Comparison of ENCODE assay signal across 8 mouse cellular contexts in the genomic region with DNA sequence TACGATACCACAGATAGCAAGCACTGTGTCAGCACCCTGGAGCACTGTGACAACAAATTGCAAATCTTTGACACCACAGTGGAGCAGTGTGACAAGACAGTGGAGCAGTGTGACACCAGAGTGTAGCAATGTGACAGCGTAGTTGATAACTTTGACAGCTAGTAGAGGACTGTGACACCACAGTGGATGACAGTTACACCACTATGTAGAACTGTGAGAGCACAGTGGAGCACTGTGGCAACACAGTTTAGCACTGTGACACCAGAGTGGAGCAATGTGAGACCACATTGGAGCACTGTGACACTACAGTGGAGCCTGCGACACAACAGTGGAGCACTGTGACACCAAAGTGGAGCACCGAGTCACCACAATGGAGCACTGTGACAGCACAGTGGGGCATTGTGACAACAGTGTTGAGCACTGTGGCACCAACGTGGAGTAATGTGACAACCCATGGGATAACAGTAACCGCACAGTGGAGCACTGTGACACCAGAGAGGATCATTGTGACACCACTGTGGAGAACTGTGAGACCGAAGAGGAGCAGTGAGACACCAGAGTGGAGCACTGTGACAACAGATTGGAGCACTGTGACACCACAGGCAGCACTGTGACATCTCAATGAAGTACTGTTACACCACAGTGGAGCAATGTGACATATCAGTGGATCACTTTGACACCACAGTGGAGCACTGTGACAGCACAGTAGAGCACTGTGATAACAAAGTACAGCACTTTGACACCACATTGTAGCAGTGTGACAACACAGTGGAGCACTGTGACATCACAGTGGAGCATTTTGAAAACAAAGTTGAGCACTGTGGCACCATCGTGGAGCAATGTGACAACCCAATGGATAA.
DNase-seq lines count a peak whose midpoint lies in the region; ATAC-seq and TF ChIP-seq lines count a peak whose summit lies in the region.
"Had no signal": no experiment of that assay in that cellular context is flagged by ENCODE, and none has a peak within 500 bp of the region (broad histone marks: within the 10 kb centered on the region; RNA-seq: fewer than 3 reads in every experiment).

No protein-coding gene starts in this region.

- H3K36me3 ChIP-seq in thymus, adult 2 months (ENCODE audit: control insufficient read depth, insufficient read depth, low read length): no peaks in the 10 kb centered on the region
- H3K36me3 ChIP-seq in forebrain, embryonic 12.5 days (replicated peaks): no peaks in the 10 kb centered on the region
- H3K36me3 ChIP-seq in midbrain, embryonic 10.5 days: no peaks in the 10 kb centered on the region

- H3K4me1 ChIP-seq in thymus, adult 2 months (replicated peaks; ENCODE audit: control insufficient read depth, insufficient read depth, low read length): no peaks in the 10 kb centered on the region
- H3K4me1 ChIP-seq in forebrain, embryonic 12.5 days: no peaks in the 10 kb centered on the region
- H3K4me1 ChIP-seq in midbrain, embryonic 10.5 days: no peaks in the 10 kb centered on the region

- 56% methylated on average over 8 of the region's 8 CpGs for WGBS in thymus, adult 2 months
- WGBS in forebrain, embryonic 12.5 days: 54% methylated on average over 8 of the region's 8 CpGs
- 50% methylated on average over 8 of the region's 8 CpGs for WGBS in midbrain, embryonic 10.5 days

- no peak for TF ChIP-seq POLR2A in thymus, adult 2 months (IDR thresholded peaks at IDR 0.05; ENCODE audit: control insufficient read depth, extremely low read depth, insufficient read depth, low read length, poor library complexity)

- DNase-seq in thymus, postnatal 0 days (ENCODE audit: low spot score): peak; percentile 24
- DNase-seq in thymus, adult 2 months: no peak
- peak; percentile 27 for DNase-seq in induced T-regulatory cell, adult 2 months (ENCODE audit: low read depth)
- DNase-seq in midbrain, embryonic 10.5 days (ENCODE audit: low spot score): peak; percentile 36
- peak; percentile 20 for DNase-seq in thymus, postnatal 14 days
- no peak for DNase-seq in right cerebral cortex, postnatal 25 days

- TF ChIP-seq CTCF in thymus, adult 2 months (IDR thresholded peaks at IDR 0.05; ENCODE audit: borderline replicate concordance, control insufficient read depth, extremely low read depth, insufficient read depth, low read length, poor library complexity): no peak

- H3K27me3 ChIP-seq in thymus, adult 2 months (ENCODE audit: control insufficient read depth, insufficient read depth, low read length): no peaks in the 10 kb centered on the region
- H3K27me3 ChIP-seq in forebrain, embryonic 12.5 days: no peaks in the 10 kb centered on the region
- H3K27me3 ChIP-seq in midbrain, embryonic 10.5 days (ENCODE audit: low read depth, poor library complexity, severe bottlenecking): no peaks in the 10 kb centered on the region

- no peak overlapping the region for H3K4me2 ChIP-seq in forebrain, embryonic 12.5 days

- H3K27ac ChIP-seq in thymus, adult 2 months (ENCODE audit: control insufficient read depth, insufficient read depth, low read length): no peak overlapping the region
- no peak overlapping the region for H3K27ac ChIP-seq in forebrain, embryonic 12.5 days
- no peak overlapping the region for H3K27ac ChIP-seq in midbrain, embryonic 10.5 days (replicated peaks)

- no peak overlapping the region for H3K4me3 ChIP-seq in thymus, adult 2 months (ENCODE audit: control insufficient read depth, insufficient read depth, low read length)
- no peak overlapping the region for H3K4me3 ChIP-seq in forebrain, embryonic 12.5 days (replicated peaks)
- no peak overlapping the region for H3K4me3 ChIP-seq in midbrain, embryonic 10.5 days
- H3K4me3 ChIP-seq: myocyte had no signal

- no peak overlapping the region for H3K9ac ChIP-seq in forebrain, embryonic 12.5 days

- peak; percentile 31 for ATAC-seq in forebrain, embryonic 12.5 days (ENCODE audit: low FRiP score)

- H3K9me3 ChIP-seq in forebrain, embryonic 12.5 days: peaks cover 93% of the 10 kb centered on the region
- H3K9me3 ChIP-seq in midbrain, embryonic 10.5 days (replicated peaks): peaks cover 99% of the 10 kb centered on the region

Comparison
In these comparisons a context has a peak if more than half of its experiments do, and no peak if none do; other contexts are left out.
1. DNase-seq: peak in thymus, postnatal 0 days (single experiment), induced T-regulatory cell, adult 2 months (single experiment), midbrain, embryonic 10.5 days (single experiment) and thymus, postnatal 14 days (single experiment); none in thymus, adult 2 months (single experiment) and right cerebral cortex, postnatal 25 days (single experiment).